Mouse (Mus musculus) bone marrow macrophage, adult 2 months (primary cell): Measurements from ENCODE around the gene BC107364.

ENCODE experiments used
- CTCF ChIP-seq: IDR thresholded peaks from 2 replicates; pipeline ENCODE4 v1.5.1; 2012; ENCODE audit warnings: low read depth, mild to moderate bottlenecking, low read length, moderate library complexity
- POLR2A ChIP-seq: IDR thresholded peaks from 2 replicates; pipeline ENCODE4 v1.6.1; 2012; ENCODE audit warnings: mild to moderate bottlenecking, low read depth, low read length, borderline replicate concordance

GRCm38 (mm10) chr3:96404450-96404849 is 47.7 kb downstream of the BC107364 start:
- TF ChIP-seq CTCF (no peak), POLR2A (no peak)
